Comparison of ENCODE assay signal across 11 mouse cellular contexts in the genomic region with DNA sequence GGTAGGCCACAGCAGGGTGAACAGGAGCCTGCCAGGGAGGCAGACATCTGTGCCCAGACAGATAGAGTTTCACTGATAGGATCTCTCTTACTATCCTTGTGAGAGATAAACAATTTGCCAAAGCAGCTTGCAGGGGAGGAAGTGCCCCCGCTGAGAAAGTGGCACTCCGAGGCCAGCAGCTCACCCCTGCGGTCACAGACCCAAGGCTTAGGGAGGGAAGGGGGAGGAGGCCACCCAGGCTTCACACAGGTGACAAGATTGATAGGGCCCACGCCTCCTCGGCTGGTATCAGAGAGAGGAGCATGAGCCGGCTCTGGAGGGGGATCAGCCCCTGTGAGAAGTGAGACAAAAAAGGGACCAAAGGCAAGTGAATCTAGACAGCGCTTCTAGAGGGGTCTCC.
DNase-seq lines count a peak whose midpoint lies in the region; ATAC-seq lines count a peak whose summit lies in the region.
"Had no signal": no experiment of that assay in that cellular context is flagged by ENCODE, and none has a peak within 500 bp of the region (broad histone marks: within the 10 kb centered on the region; RNA-seq: fewer than 3 reads in every experiment).

No protein-coding gene starts in this region.

- no peak overlapping the region for H3K27ac ChIP-seq in kidney, embryonic 15.5 days
- no peak overlapping the region for H3K27ac ChIP-seq in hindbrain, embryonic 16.5 days (ENCODE audit: low read depth, low read length)

- H3K4me3 ChIP-seq in kidney, embryonic 15.5 days (replicated peaks) = no peak overlapping the region
- H3K4me3 ChIP-seq in hindbrain, embryonic 16.5 days (ENCODE audit: low read length) = no peak overlapping the region
- H3K4me3 ChIP-seq: erythroblast, embryonic 14.5 days had no signal

- 1% methylated on average over 7 of the region's 7 CpGs for WGBS in kidney, embryonic 15.5 days
- 9% methylated on average over 7 of the region's 7 CpGs for WGBS in hindbrain, embryonic 16.5 days

- H3K9ac ChIP-seq in kidney, embryonic 15.5 days = no peak overlapping the region
- no peak overlapping the region for H3K9ac ChIP-seq in hindbrain, embryonic 16.5 days (ENCODE audit: low read depth, low read length)

- no peaks in the 10 kb centered on the region for H3K27me3 ChIP-seq in kidney, embryonic 15.5 days
- H3K27me3 ChIP-seq in hindbrain, embryonic 16.5 days (replicated peaks; ENCODE audit: control insufficient read depth, insufficient read depth, low read length) = peaks cover 2% of the 10 kb centered on the region; the same call in 1 of the 2 replicates

- no peaks in the 10 kb centered on the region for H3K36me3 ChIP-seq in kidney, embryonic 15.5 days
- H3K36me3 ChIP-seq in hindbrain, embryonic 16.5 days (ENCODE audit: control insufficient read depth, insufficient read depth, low read length) = no peaks in the 10 kb centered on the region

- no peaks in the 10 kb centered on the region for H3K9me3 ChIP-seq in kidney, embryonic 15.5 days (replicated peaks)
- H3K9me3 ChIP-seq in hindbrain, embryonic 16.5 days (ENCODE audit: control insufficient read depth, low read length) = no peaks in the 10 kb centered on the region

- peak; percentile 12 for DNase-seq in adrenal gland, postnatal 14 days
- DNase-seq in adrenal gland, adult (ENCODE audit: inconsistent age in 2 of 2, low spot score in 1 of 2) = no peak
- DNase-seq in kidney, adult 18-20 months = no peak
- peak; percentile 40 for DNase-seq in embryo, embryonic 11 days
- DNase-seq in retina, embryonic 14.5 days (ENCODE audit: low spot score) = peak; percentile 17
- DNase-seq in ovary, postnatal 14 days (ENCODE audit: low spot score) = no peak
- DNase-seq: heart, adult 18-20 months; kidney, adult 11 months had no signal

- H3K4me2 ChIP-seq in kidney, embryonic 15.5 days = no peak overlapping the region; the same call in 1 of the 2 replicates
- H3K4me2 ChIP-seq in hindbrain, embryonic 16.5 days (ENCODE audit: low read length) = no peak overlapping the region

- peak; percentile 89 for ATAC-seq in kidney, embryonic 15.5 days (replicated peaks; ENCODE audit: low FRiP score)
- ATAC-seq in hindbrain, embryonic 16.5 days = no peak

- peaks cover 18% of the 10 kb centered on the region for H3K4me1 ChIP-seq in kidney, embryonic 15.5 days
- H3K4me1 ChIP-seq in hindbrain, embryonic 16.5 days (ENCODE audit: control insufficient read depth, insufficient read depth, low read depth, low read length) = 0 out of 2 replicates have a peak, but pooled peaks cover 2% of the 10 kb centered on the region

Comparison
In these comparisons a context has a peak if more than half of its experiments do, and no peak if none do; other contexts are left out.
1. DNase-seq: peak in adrenal gland, postnatal 14 days (single experiment), embryo, embryonic 11 days (single experiment) and retina, embryonic 14.5 days (single experiment); none in adrenal gland, adult (0 of 2), kidney, adult 18-20 months (single experiment) and ovary, postnatal 14 days (single experiment).